Mouse (Mus musculus): ENCODE results near the gene Cog5. TPM values are rescaled to one million over a fixed set of nuclear protein-coding genes. Genes with fewer than 3 reads are reported as not detected.

Cog5 gene
- polyA plus RNA-seq, 1 experiment from 2014 or later: 31.1 TPM

DNA sequence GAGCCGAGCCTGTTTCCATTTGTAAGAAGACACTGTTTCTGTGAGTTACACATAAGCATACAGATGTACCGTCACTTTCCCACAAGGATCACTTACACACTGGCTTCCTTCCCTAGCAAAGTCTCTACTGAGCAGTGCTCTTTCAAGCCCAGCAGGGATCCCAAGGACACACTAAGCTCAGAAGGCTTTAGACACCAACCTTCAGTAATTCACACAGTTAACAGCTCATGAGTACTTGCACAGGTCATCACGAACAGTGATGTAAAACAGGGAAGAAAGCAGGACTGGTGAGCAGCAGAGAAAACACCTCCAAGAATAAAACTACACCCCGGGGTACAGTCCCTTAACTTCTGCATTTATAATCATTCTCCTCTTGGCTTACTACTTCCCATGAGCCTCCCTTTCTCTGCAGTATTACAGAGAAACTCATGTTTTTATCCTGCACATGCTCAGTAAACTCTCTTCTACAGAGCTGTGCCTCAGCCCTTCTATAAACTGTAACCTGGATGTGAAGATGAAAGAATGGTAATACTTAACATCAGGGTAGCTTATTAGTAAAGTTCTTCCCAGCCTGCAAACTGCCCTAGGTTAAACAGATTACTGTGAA, 283.8 kb downstream of the Cog5 start:
- no peak overlapping the region for H3K4me3 ChIP-seq
- H3K9me3 ChIP-seq: no peaks in the 10 kb centered on the region
- DNase-seq (ENCODE audit: low spot score): no peak
- peaks cover 95% of the 10 kb centered on the region for H3K36me3 ChIP-seq (replicated peaks)
- H3K4me1 ChIP-seq: peaks cover 4% of the 10 kb centered on the region; the same call in 1 of the 2 replicates
- H3K27me3 ChIP-seq (replicated peaks; ENCODE audit: low read depth, poor library complexity, severe bottlenecking): no peaks in the 10 kb centered on the region
- 91% methylated on average over 4 of the region's 4 CpGs for WGBS
- H3K27ac ChIP-seq (replicated peaks): no peak overlapping the region

DNA sequence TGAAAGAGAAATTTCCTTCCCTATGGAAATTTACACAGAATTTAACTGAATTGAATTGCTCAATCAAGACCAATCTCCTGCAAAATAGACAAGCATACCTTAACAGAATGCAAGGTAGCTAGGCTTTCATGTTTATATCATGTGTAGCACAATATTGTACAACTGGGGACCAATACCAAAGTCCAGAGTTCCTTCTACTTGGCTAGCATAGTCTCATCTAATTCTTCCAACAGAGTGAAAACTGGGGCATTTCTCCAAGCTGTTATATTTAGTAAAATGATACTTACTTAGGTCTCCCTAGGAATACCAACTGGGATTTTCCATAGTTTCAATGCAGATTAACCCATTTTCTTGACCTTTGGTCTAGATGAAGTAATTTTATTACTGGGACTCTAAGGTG, 284.4 kb downstream of the Cog5 start:
- Histone ChIP-seq H3K4me1 (peaks cover 4% of the 10 kb centered on the region; the same call in 1 of the 2 replicates), H3K27ac (replicated peaks) (no peak overlapping the region), H3K36me3 (replicated peaks) (peaks cover 96% of the 10 kb centered on the region), H3K9me3 (no peaks in the 10 kb centered on the region), H3K27me3 (replicated peaks; ENCODE audit: low read depth, poor library complexity, severe bottlenecking) (no peaks in the 10 kb centered on the region), H3K4me3 (no peak overlapping the region)
- no peak for DNase-seq (ENCODE audit: low spot score)

GRCm38 (mm10) chr12:31943020-31943654, 288.5 kb downstream of the Cog5 start:
- Histone ChIP-seq H3K9me3 (no peaks in the 10 kb centered on the region), H3K4me1 (no peaks in the 10 kb centered on the region), H3K27ac (replicated peaks) (no peak overlapping the region), H3K36me3 (replicated peaks) (peaks cover 59% of the 10 kb centered on the region), H3K4me3 (no peak overlapping the region), H3K27me3 (replicated peaks; ENCODE audit: low read depth, poor library complexity, severe bottlenecking) (no peaks in the 10 kb centered on the region)
- no peak for DNase-seq (ENCODE audit: low spot score)
- WGBS: 91% methylated on average over 4 of the region's 4 CpGs

DNA sequence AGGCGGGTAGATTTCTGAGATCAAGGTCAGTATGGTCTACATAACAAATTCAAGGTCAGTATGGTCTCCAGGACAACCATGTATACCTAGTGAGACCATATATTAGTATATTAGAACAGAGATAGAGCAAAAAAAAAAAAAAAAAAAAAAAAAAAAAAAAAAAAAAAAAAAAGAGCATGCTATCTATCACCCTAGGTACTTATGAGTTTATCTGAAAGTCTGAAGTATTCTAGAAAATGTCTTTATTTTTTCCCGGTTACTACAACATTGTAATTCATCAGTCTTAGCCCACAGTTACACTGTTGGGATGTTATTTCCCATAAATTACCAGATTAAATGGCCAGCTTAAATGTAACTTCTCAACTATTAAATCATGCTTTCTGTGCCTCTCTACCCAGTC, 289.7 kb downstream of the Cog5 start:
- Histone ChIP-seq H3K9me3 (no peaks in the 10 kb centered on the region), H3K27me3 (replicated peaks; ENCODE audit: low read depth, poor library complexity, severe bottlenecking) (no peaks in the 10 kb centered on the region), H3K4me3 (no peak overlapping the region), H3K36me3 (replicated peaks) (peaks cover 46% of the 10 kb centered on the region), H3K27ac (replicated peaks) (no peak overlapping the region), H3K4me1 (no peaks in the 10 kb centered on the region)
- 92% methylated on average over 2 of the region's 2 CpGs for WGBS
- no peak for DNase-seq (ENCODE audit: low spot score)

DNA sequence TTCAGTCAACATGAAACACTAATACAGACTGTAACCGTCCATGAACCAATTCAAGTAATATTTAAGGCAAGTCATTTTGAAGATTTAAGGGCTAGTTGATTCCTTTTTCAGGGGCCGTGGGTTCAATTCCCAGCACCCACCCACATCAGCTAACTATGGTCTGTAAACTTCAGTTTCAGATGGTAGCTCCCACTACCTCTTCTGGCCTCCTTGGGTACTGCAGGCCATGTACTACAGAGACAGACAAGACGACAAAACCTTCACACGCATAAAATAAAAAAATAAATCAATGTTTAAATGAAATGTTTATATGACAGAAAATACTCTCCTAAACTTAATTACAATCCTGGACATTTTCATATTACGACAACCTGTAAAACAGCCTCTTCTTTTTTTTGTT, 292.8 kb downstream of the Cog5 start:
- no peak overlapping the region for H3K4me3 ChIP-seq
- no peak for DNase-seq (ENCODE audit: low spot score)
- no peak overlapping the region for H3K27ac ChIP-seq (replicated peaks)
- H3K4me1 ChIP-seq: peaks cover 8% of the 10 kb centered on the region; the same call in 1 of the 2 replicates
- WGBS: 97% methylated on average over 5 of the region's 5 CpGs
- peaks cover 18% of the 10 kb centered on the region for H3K36me3 ChIP-seq (replicated peaks)
- H3K27me3 ChIP-seq (replicated peaks; ENCODE audit: low read depth, poor library complexity, severe bottlenecking): no peaks in the 10 kb centered on the region
- H3K9me3 ChIP-seq: no peaks in the 10 kb centered on the region

DNA sequence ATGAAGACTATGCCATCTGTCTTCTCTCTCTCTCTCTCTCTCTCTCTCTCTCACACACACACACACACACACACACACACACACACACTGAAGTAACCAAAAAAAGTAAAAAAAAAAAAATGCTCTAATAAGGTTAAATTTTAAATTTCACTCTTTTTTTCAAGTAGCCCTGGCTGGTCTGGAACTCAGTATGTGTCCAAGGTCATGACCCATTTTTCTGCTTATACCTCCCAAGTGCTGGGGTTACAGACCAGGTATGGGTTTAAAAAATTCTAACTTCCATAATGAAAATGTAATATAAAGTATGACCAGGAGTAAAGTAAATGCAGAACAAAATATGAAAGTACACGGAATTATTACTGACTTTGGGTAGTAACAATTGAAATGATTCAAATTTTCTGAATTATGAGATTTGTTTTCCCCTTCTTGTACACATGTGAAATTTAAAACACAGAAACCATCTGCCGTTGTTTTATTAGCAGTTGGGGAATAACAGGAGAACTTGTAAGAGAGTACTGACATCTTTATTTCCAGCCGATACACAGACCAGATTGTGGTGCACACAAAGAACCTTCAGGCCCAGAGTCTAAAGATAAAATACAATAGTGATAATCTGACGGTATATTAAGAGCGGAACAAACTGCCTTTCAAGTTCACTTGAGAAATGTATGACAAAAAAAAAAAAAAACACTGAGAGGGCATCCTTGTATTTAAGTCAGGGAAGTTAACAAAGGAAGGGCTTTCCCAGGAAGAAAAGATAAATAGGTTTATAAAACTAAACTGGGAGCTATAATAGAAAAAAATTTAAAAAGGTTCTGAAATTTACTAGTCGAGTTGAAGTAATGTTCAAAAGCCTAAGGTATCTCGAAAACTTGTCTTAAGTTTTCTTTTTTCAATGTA, 293.7 kb downstream of the Cog5 start:
- H3K27ac ChIP-seq (replicated peaks): peak overlapping the region; percentile 100
- H3K4me3 ChIP-seq: peak overlapping the region; percentile 96
- H3K9me3 ChIP-seq: no peaks in the 10 kb centered on the region
- 41% methylated on average over 7 of the region's 7 CpGs for WGBS
- no peak for DNase-seq (ENCODE audit: low spot score)
- H3K27me3 ChIP-seq (replicated peaks; ENCODE audit: low read depth, poor library complexity, severe bottlenecking): no peaks in the 10 kb centered on the region
- H3K4me1 ChIP-seq: peaks cover 8% of the 10 kb centered on the region; the same call in 1 of the 2 replicates
- H3K36me3 ChIP-seq (replicated peaks): peaks cover 9% of the 10 kb centered on the region

DNA sequence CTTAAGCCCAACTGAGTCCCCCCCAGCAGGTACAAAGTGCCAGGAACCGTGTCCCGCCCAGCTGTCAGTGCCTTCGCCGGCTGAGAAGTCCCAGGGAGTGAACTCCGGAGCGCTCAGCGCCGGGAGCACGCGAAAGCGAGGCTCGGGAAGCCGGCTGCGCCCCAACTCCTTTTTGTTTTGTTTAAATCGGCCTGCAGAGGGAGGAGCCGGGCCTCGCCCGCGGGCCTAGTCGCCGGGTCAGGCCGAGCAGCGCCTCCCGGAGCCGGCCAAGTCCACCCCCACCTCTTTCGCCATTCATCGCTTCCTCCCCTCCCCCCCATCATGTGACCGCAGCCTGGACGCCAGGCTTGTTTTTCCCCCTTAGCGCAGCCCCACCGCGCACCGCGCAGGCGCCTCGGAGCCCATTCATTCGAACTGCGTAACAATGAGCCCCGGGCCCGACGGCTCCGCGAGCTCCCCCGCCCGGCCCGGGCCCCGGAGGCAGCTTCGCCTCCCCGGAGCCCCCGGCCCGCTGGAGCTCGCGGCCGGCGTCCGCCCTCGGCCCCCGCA, 294.6 kb downstream of the Cog5 start:
- H3K9me3 ChIP-seq: no peaks in the 10 kb centered on the region
- under 1% methylated on average over 58 of the region's 58 CpGs for WGBS

GRCm38 (mm10) chr12:31949759-31950658, 295.3 kb downstream of the Cog5 start, which contains the start of gene Hbp1:
Hbp1 (minus strand) TSS chr12:31950535.
- H3K9me3 ChIP-seq: no peaks in the 10 kb centered on the region
- H3K27ac ChIP-seq (replicated peaks): peak within 1 kb of the TSS; percentile 100
- 1% methylated on average over 71 of the region's 71 CpGs for WGBS
- H3K27me3 ChIP-seq (replicated peaks; ENCODE audit: low read depth, poor library complexity, severe bottlenecking): no peaks in the 10 kb centered on the region
- H3K4me3 ChIP-seq: peak within 1 kb of the TSS; percentile 96
- DNase-seq (ENCODE audit: low spot score): peak; percentile 95
- H3K4me1 ChIP-seq: peaks cover 8% of the 10 kb centered on the region; the same call in 1 of the 2 replicates
- H3K36me3 ChIP-seq (replicated peaks): peaks cover 2% of the 10 kb centered on the region; the same call in 1 of the 2 replicates

More for the DNA sequence above, 294.6 kb downstream of the Cog5 start:
- peak overlapping the region; percentile 96 for H3K4me3 ChIP-seq
- H3K27me3 ChIP-seq (replicated peaks; ENCODE audit: low read depth, poor library complexity, severe bottlenecking): no peaks in the 10 kb centered on the region
- peaks cover 2% of the 10 kb centered on the region; the same call in 1 of the 2 replicates for H3K36me3 ChIP-seq (replicated peaks)
- peak overlapping the region; percentile 100 for H3K27ac ChIP-seq (replicated peaks)
- DNase-seq (ENCODE audit: low spot score): peak; percentile 97
- H3K4me1 ChIP-seq: peaks cover 8% of the 10 kb centered on the region; the same call in 1 of the 2 replicates

DNA sequence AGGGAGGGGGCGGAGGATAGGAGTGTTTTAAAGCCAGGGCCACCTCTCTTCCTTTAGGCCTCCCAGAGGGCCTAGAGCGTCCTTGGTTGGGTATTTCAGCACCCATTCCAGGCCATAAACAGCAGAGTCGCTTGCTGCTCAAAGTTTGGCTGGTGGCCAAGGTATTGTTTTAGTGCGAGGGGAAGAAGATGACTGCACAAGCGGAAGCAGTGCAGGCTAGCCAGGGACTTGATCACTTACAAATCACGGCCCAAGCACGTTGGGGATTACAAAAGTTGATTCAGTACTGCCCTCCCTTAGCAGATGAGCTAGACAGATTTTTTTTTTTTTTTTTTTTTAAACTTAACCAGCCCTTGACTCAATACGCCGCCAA, 296.0 kb downstream of the Cog5 start:
- Histone ChIP-seq H3K27ac (replicated peaks) (peak overlapping the region; percentile 83), H3K27me3 (replicated peaks; ENCODE audit: low read depth, poor library complexity, severe bottlenecking) (no peaks in the 10 kb centered on the region), H3K36me3 (replicated peaks) (peaks cover 2% of the 10 kb centered on the region; the same call in 1 of the 2 replicates), H3K4me1 (peaks cover 8% of the 10 kb centered on the region; the same call in 1 of the 2 replicates), H3K4me3 (peak overlapping the region; percentile 96), H3K9me3 (no peaks in the 10 kb centered on the region)
- WGBS: 9% methylated on average over 9 of the region's 9 CpGs
- DNase-seq (ENCODE audit: low spot score): no peak

DNA sequence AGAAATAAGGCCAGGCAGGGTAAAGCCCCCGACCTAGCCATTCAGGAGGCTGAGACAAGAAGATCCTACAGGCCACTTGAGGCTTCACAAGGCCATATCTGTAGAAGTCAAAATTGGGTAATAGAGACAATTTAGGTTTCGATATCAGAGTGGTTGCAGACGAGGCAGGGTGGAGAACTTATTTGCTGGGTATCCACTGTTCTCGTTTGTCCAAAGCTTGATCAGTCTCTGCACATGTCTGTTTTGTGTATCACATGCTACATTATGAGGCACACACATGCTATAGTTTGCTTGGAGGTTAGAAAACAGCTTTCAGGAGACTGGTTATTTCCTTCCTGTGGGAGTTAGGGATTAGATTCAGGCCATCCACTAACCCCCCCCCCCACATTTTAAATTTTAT, 301.2 kb downstream of the Cog5 start:
- H3K27me3 ChIP-seq (replicated peaks; ENCODE audit: low read depth, poor library complexity, severe bottlenecking): no peaks in the 10 kb centered on the region
- no peak overlapping the region for H3K4me3 ChIP-seq
- H3K9me3 ChIP-seq: no peaks in the 10 kb centered on the region
- peaks cover 4% of the 10 kb centered on the region; the same call in 1 of the 2 replicates for H3K4me1 ChIP-seq
- no peak overlapping the region for H3K27ac ChIP-seq (replicated peaks)
- WGBS: 89% methylated on average over 4 of the region's 4 CpGs
- no peaks in the 10 kb centered on the region; the same call in 1 of the 2 replicates for H3K36me3 ChIP-seq (replicated peaks)
- no peak for DNase-seq (ENCODE audit: low spot score)

DNA sequence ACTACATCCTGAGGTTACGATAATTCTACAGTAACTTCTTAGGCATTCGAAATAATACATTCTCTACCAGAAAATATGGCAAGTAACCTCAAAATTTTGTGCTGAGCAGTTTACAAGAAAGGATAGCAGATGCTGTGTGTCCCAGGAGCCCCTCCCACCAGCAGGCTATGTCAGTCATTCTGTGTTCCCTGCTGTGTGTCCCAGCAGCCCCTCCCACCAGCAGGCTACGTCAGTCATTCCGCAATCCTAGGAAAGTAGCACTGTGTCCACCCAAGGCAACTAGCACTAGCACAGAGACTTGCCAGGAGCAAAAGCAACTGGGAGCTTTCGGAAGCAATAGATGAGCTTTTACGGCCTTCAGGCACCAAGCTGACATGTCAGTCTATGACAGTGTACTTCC, 309.4 kb downstream of the Cog5 start:
- 83% methylated on average over 6 of the region's 6 CpGs for WGBS
- Histone ChIP-seq H3K27ac (replicated peaks) (no peak overlapping the region), H3K9me3 (no peaks in the 10 kb centered on the region), H3K4me3 (no peak overlapping the region), H3K36me3 (replicated peaks) (peaks cover 19% of the 10 kb centered on the region), H3K4me1 (no peaks in the 10 kb centered on the region), H3K27me3 (replicated peaks; ENCODE audit: low read depth, poor library complexity, severe bottlenecking) (no peaks in the 10 kb centered on the region)
- DNase-seq (ENCODE audit: low spot score): no peak
